Comparison of ENCODE assay signal across 8 mouse cellular contexts in the genomic region with DNA sequence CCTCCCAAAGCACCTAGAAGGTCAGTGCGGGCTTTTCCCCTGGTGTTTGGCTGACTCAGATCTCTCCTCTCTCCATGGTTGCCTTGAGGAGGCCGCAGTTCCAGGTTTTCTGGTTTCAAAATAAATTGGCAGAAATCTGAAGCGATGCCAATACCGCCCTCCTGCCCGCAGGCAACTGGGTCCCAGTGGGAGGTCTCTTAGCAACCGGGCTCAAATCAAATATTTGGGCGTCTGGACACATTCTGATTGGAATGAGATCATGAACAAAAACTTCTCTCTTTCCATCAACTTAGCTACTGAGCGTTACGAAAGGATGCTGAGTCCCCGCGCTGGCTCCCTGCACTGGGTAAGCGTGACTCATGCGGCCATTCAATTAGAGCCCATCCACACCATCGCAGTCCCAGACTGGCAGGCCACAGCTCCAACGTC. TPM values are rescaled to one million over a fixed set of nuclear protein-coding genes. Genes with fewer than 3 reads are reported as not detected.
A peak's percentile ranks its signal among the peaks of the same experiment; 100 is the strongest.
DNase-seq lines count a peak whose midpoint lies in the region; ATAC-seq and TF ChIP-seq lines count a peak whose summit lies in the region.

No protein-coding gene starts in this region.

- peak overlapping the region; percentile 8; the same call in 1 of the 2 replicates for H3K4me3 ChIP-seq in layer of hippocampus, adult 2 months
- no peak overlapping the region for H3K4me3 ChIP-seq in kidney, embryonic 15.5 days (replicated peaks)

- no peaks in the 10 kb centered on the region for H3K9me3 ChIP-seq in kidney, embryonic 15.5 days (replicated peaks)

- no peak overlapping the region for H3K9ac ChIP-seq in kidney, embryonic 15.5 days

- H3K27me3 ChIP-seq in kidney, embryonic 15.5 days, result peaks cover 2% of the 10 kb centered on the region; the same call in 1 of the 2 replicates

- H3K27ac ChIP-seq in layer of hippocampus, adult 2 months, result peak overlapping the region; percentile 77
- no peak overlapping the region for H3K27ac ChIP-seq in kidney, embryonic 15.5 days

- ATAC-seq in cerebellum, adult (ENCODE audit: insufficient number of reproducible peaks, low FRiP score, low TSS enrichment), result no peak
- no peak for ATAC-seq in kidney, embryonic 15.5 days (replicated peaks; ENCODE audit: low FRiP score)

- peak; percentile 35 to 40 for DNase-seq in cerebellum, postnatal 14 days
- peak; percentile 47 to 50 for DNase-seq in right cerebral cortex, adult 2 months (ENCODE audit: low spot score in 2 of 2)
- DNase-seq in right cerebral cortex, postnatal 14 days, result no peak
- peak; percentile 44 to 49 for DNase-seq in layer of hippocampus, adult 2 months (ENCODE audit: low spot score in 2 of 2)
- peak; percentile 26 for DNase-seq in right cerebral cortex, postnatal 25 days
- no peak for DNase-seq in kidney, postnatal 25 days

- H3K4me2 ChIP-seq in kidney, embryonic 15.5 days, result no peak overlapping the region

- no peaks in the 10 kb centered on the region for H3K36me3 ChIP-seq in kidney, embryonic 15.5 days

- TF ChIP-seq CTCF in layer of hippocampus, adult 2 months (conservative IDR thresholded peaks at IDR 0.05), result no peak

- H3K4me1 ChIP-seq in kidney, embryonic 15.5 days, result no peaks in the 10 kb centered on the region

- 79% methylated on average over 15 of the region's 15 CpGs for WGBS in kidney, embryonic 15.5 days

RNA-seq across cellular contexts. Expression of a gene that starts 16.1 kb away (rescaled TPM):
- 100 to 1,000 TPM; 159 to 180 TPM for total RNA-seq in layer of hippocampus, adult 2 months (2021)
- polyA plus RNA-seq in kidney, embryonic 15.5 days (2015; fragmentation: Nextera tagmentation; extraction: Ambion mirVana), result 1.9 and 2.4 TPM in 2 replicates

Comparison
In these comparisons a context has a peak if more than half of its experiments do, and no peak if none do; other contexts are left out.
1. DNase-seq: peak in cerebellum, postnatal 14 days (2 of 2), right cerebral cortex, adult 2 months (2 of 2), layer of hippocampus, adult 2 months (2 of 2) and right cerebral cortex, postnatal 25 days (single experiment); none in right cerebral cortex, postnatal 14 days (single experiment) and kidney, postnatal 25 days (0 of 2).